Mouse (Mus musculus) heart, embryonic 12.5 days (tissue): ENCODE measurements at regions not wholly inside any gene's neighbourhood (a gene's known extent, or its start where the extent isn't known, plus 50 kb on each side); places are given as distances from the start of the nearest gene placed in this dataset.

ENCODE experiments used
- ATAC-seq: fragments of 200-750 bp; cut with Nextera tagmentation; 2 replicates; pipeline ENCODE4 v1.8.0; 2017; ENCODE audit warnings: moderate TSS enrichment, moderate library complexity; ENCODE audit not compliant: insufficient number of reproducible peaks, low FRiP score
- H3K27ac ChIP-seq: fragments of 300-500 bp; sonication (generic); 2 replicates; pipeline ENCODE4 v1.5.1; 2016; ENCODE audit warnings: mild to moderate bottlenecking, moderate library complexity; ENCODE audit not compliant: poor library complexity, severe bottlenecking
- H3K27me3 ChIP-seq: fragments of 300-500 bp; sonication (generic); replicated peaks from 2 replicates; pipeline ENCODE4 v1.6.1; 2016; ENCODE audit warnings: mild to moderate bottlenecking, moderate library complexity
- H3K36me3 ChIP-seq: fragments of 300-500 bp; sonication (generic); 2 replicates; pipeline ENCODE4 v1.6.1; 2016; ENCODE audit warnings: mild to moderate bottlenecking, moderate library complexity
- H3K4me1 ChIP-seq: fragments of 300-500 bp; sonication (generic); replicated peaks from 2 replicates; pipeline ENCODE4 v1.6.1; 2016; ENCODE audit warnings: mild to moderate bottlenecking
- H3K4me2 ChIP-seq: fragments of 300-500 bp; sonication (generic); 2 replicates; pipeline ENCODE4 v1.6.1; 2016; ENCODE audit warnings: mild to moderate bottlenecking, moderate library complexity
- H3K4me3 ChIP-seq: fragments of 300-500 bp; sonication (generic); 2 replicates; pipeline ENCODE4 v1.5.1; 2016; ENCODE audit warnings: mild to moderate bottlenecking
- H3K9ac ChIP-seq: fragments of 300-500 bp; sonication (generic); 2 replicates; pipeline ENCODE4 v1.6.1; 2016; ENCODE audit warnings: mild to moderate bottlenecking, moderate library complexity
- H3K9me3 ChIP-seq: fragments of 300-500 bp; sonication (generic); replicated peaks from 2 replicates; pipeline ENCODE4 v1.6.1; 2016; ENCODE audit warnings: mild to moderate bottlenecking, moderate library complexity
- WGBS: fragments of 180-500 bp; shearing (Covaris S2); methylation state at CpG from one replicate; pipeline ENCODE4 v1.1.7; 2016; 5-methylcytosine and 5-hydroxymethylcytosine counted together

- H3K27me3 ChIP-seq = no peaks in the 10 kb centered on the region
- H3K4me1 ChIP-seq = no peaks in the 10 kb centered on the region
- no peak overlapping the region for H3K27ac ChIP-seq
- no peak overlapping the region for H3K9ac ChIP-seq
- H3K9me3 ChIP-seq = no peaks in the 10 kb centered on the region
- H3K4me2 ChIP-seq = no peak overlapping the region
- no peaks in the 10 kb centered on the region for H3K36me3 ChIP-seq
- 77% methylated on average over 3 of the region's 3 CpGs for WGBS
- no peak overlapping the region for H3K4me3 ChIP-seq
- no peak for ATAC-seq
Measured at GRCm38 (mm10) chr2:106318695-106319266, 315.4 kb upstream of the Dnajc24 start.

GRCm38 (mm10) chr2:106346781-106347180 is 343.4 kb upstream of the Dnajc24 start:
- ATAC-seq = no peak
- H3K9me3 ChIP-seq = no peaks in the 10 kb centered on the region
- no peaks in the 10 kb centered on the region for H3K36me3 ChIP-seq

GRCm38 (mm10) chr2:106347249-106347648 is 343.9 kb upstream of the Dnajc24 start:
- H3K4me3 ChIP-seq = no peak overlapping the region
- H3K27ac ChIP-seq = no peak overlapping the region
- no peak overlapping the region for H3K4me2 ChIP-seq
- H3K9me3 ChIP-seq = no peaks in the 10 kb centered on the region
- H3K36me3 ChIP-seq = no peaks in the 10 kb centered on the region
- WGBS = 78% methylated on average over 7 of the region's 7 CpGs
- no peaks in the 10 kb centered on the region for H3K4me1 ChIP-seq
- no peak overlapping the region for H3K9ac ChIP-seq
- ATAC-seq = no peak
- no peaks in the 10 kb centered on the region for H3K27me3 ChIP-seq

More at GRCm38 (mm10) chr2:106346781-106347180, 343.4 kb upstream of the Dnajc24 start:
- no peak overlapping the region for H3K4me2 ChIP-seq
- no peaks in the 10 kb centered on the region for H3K27me3 ChIP-seq
- no peaks in the 10 kb centered on the region for H3K4me1 ChIP-seq
- no peak overlapping the region for H3K4me3 ChIP-seq
- H3K9ac ChIP-seq = no peak overlapping the region
- H3K27ac ChIP-seq = no peak overlapping the region
- 67% methylated on average over 6 of the region's 6 CpGs for WGBS

GRCm38 (mm10) chr2:106355565-106355964 is 337.5 kb upstream of the Mpped2 start:
- Histone ChIP-seq H3K4me3 (no peak overlapping the region), H3K27me3 (no peaks in the 10 kb centered on the region), H3K36me3 (no peaks in the 10 kb centered on the region), H3K4me1 (peaks cover 10% of the 10 kb centered on the region), H3K9me3 (no peaks in the 10 kb centered on the region), H3K27ac (no peak overlapping the region), H3K9ac (no peak overlapping the region), H3K4me2 (no peak overlapping the region)
- ATAC-seq = no peak; the same call in 1 of the 2 replicates
- WGBS = 71% methylated on average over 3 of the region's 3 CpGs

GRCm38 (mm10) chr2:106355984-106356547 is 337.0 kb upstream of the Mpped2 start:
- no peak overlapping the region for H3K9ac ChIP-seq
- no peaks in the 10 kb centered on the region for H3K27me3 ChIP-seq
- no peak overlapping the region for H3K4me2 ChIP-seq
- no peaks in the 10 kb centered on the region for H3K36me3 ChIP-seq
- peaks cover 10% of the 10 kb centered on the region for H3K4me1 ChIP-seq
- no peak overlapping the region for H3K4me3 ChIP-seq
- 30% methylated on average over 5 of the region's 5 CpGs for WGBS
- H3K27ac ChIP-seq = no peak overlapping the region
- H3K9me3 ChIP-seq = no peaks in the 10 kb centered on the region
- peak; percentile 77 for ATAC-seq

- 69% methylated on average over 5 of the region's 5 CpGs for WGBS
- H3K4me1 ChIP-seq = peaks cover 4% of the 10 kb centered on the region
- no peak overlapping the region for H3K4me2 ChIP-seq
- no peaks in the 10 kb centered on the region for H3K36me3 ChIP-seq
- no peaks in the 10 kb centered on the region for H3K9me3 ChIP-seq
- no peaks in the 10 kb centered on the region for H3K27me3 ChIP-seq
- H3K9ac ChIP-seq = no peak overlapping the region
- no peak for ATAC-seq
- H3K4me3 ChIP-seq = no peak overlapping the region
- H3K27ac ChIP-seq = no peak overlapping the region
Measured at GRCm38 (mm10) chr2:106368641-106369040, 324.4 kb upstream of the Mpped2 start.

- H3K4me2 ChIP-seq = no peak overlapping the region
- no peaks in the 10 kb centered on the region for H3K9me3 ChIP-seq
- no peak for ATAC-seq
- no peak overlapping the region for H3K9ac ChIP-seq
- no peak overlapping the region for H3K4me3 ChIP-seq
- H3K27me3 ChIP-seq = no peaks in the 10 kb centered on the region
- H3K27ac ChIP-seq = no peak overlapping the region
- no peaks in the 10 kb centered on the region for H3K36me3 ChIP-seq
- no peaks in the 10 kb centered on the region for H3K4me1 ChIP-seq
- 76% methylated on average over 14 of the region's 14 CpGs for WGBS
Measured at GRCm38 (mm10) chr2:106383415-106384285, 309.4 kb upstream of the Mpped2 start.

- H3K9me3 ChIP-seq = no peaks in the 10 kb centered on the region
- no peak overlapping the region for H3K9ac ChIP-seq
- 88% methylated on average over 5 of the region's 5 CpGs for WGBS
- H3K4me2 ChIP-seq = no peak overlapping the region
- no peak overlapping the region for H3K4me3 ChIP-seq
- H3K4me1 ChIP-seq = no peaks in the 10 kb centered on the region
- H3K36me3 ChIP-seq = no peaks in the 10 kb centered on the region
- ATAC-seq = no peak
- no peaks in the 10 kb centered on the region for H3K27me3 ChIP-seq
- no peak overlapping the region for H3K27ac ChIP-seq
Measured at GRCm38 (mm10) chr2:106384286-106384595, 308.8 kb upstream of the Mpped2 start.

GRCm38 (mm10) chr2:106384842-106385241 is 308.2 kb upstream of the Mpped2 start:
- 74% methylated on average over 3 of the region's 3 CpGs for WGBS
- no peaks in the 10 kb centered on the region for H3K36me3 ChIP-seq
- no peak overlapping the region for H3K4me2 ChIP-seq
- no peak overlapping the region for H3K27ac ChIP-seq
- H3K9ac ChIP-seq = no peak overlapping the region
- ATAC-seq = no peak
- H3K4me3 ChIP-seq = no peak overlapping the region
- H3K27me3 ChIP-seq = no peaks in the 10 kb centered on the region
- H3K4me1 ChIP-seq = no peaks in the 10 kb centered on the region
- H3K9me3 ChIP-seq = no peaks in the 10 kb centered on the region

GRCm38 (mm10) chr2:106412158-106412557 is 280.9 kb upstream of the Mpped2 start:
- H3K4me1 ChIP-seq = 0 out of 2 replicates have a peak, but pooled peaks cover 5% of the 10 kb centered on the region
- H3K4me3 ChIP-seq = no peak overlapping the region
- H3K9me3 ChIP-seq = no peaks in the 10 kb centered on the region
- no peaks in the 10 kb centered on the region for H3K36me3 ChIP-seq
- H3K27me3 ChIP-seq = no peaks in the 10 kb centered on the region
- no peak overlapping the region for H3K27ac ChIP-seq
- 68% methylated on average over 6 of the region's 6 CpGs for WGBS
- H3K4me2 ChIP-seq = no peak overlapping the region
- no peak overlapping the region for H3K9ac ChIP-seq
- ATAC-seq = no peak

- H3K4me1 ChIP-seq = 0 out of 2 replicates have a peak, but pooled peaks cover 5% of the 10 kb centered on the region
- H3K4me2 ChIP-seq = no peak overlapping the region
- no peaks in the 10 kb centered on the region for H3K9me3 ChIP-seq
- WGBS = 78% methylated on average over 7 of the region's 7 CpGs
- no peak for ATAC-seq
- H3K4me3 ChIP-seq = no peak overlapping the region
- H3K36me3 ChIP-seq = no peaks in the 10 kb centered on the region
- H3K9ac ChIP-seq = no peak overlapping the region
- H3K27ac ChIP-seq = no peak overlapping the region
- no peaks in the 10 kb centered on the region for H3K27me3 ChIP-seq
Measured at GRCm38 (mm10) chr2:106415474-106416019, 277.5 kb upstream of the Mpped2 start.
